Mouse (Mus musculus) c-Kit-positive CD71-positive TER-119-negative erythroid progenitor cells, embryonic 14.5 days (primary cell): Measurements from ENCODE around the gene Krt79.

Source experiments
- DNase-seq: peaks from one replicate; pipeline ENCODE4 v3.0.0-alpha.2; 2013; ENCODE audit warnings: low read depth

Gene Krt79

DNA sequence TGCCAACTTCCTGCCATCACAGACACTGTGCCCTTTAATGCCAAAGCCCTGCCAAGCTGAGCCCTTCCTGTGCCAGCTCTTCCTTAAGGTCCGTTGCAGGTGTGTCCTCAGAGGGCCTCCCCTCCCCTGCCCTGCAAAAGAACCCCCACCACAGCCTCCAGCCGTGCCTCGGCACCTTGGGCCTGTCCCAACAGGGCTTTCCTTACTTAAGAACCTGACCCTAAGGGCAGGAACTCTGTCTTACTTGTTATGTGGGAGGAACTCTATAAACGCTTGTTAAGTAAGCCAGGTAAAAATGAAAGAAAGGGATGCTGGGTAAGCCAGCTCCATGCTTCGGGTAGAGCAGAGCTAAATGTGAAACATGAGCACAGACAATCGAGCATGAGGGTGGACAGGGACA is 7.1 kb downstream of the Krt79 start:
- no peak for DNase-seq

DNA sequence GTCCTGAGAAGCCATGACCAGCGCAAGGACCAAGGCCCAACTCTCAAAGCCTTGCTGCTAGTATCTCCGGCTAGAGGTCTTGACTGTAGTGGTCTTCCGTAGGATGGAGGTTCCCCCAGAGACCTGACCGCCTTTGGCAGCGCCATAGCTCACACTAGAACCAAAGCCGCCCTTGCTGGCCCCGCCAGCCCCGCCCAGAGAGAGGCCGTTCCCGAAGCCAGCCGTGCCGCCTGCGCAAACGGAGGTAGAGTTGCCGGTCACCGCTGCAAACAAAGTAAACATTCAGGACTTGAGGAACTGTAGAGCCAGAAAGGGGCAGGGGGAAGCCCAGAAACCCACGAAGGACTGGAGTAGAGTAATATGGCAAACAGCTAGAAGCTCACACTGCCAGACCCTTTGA is 10.5 kb downstream of the Krt79 start:
- DNase-seq, result no peak

DNA sequence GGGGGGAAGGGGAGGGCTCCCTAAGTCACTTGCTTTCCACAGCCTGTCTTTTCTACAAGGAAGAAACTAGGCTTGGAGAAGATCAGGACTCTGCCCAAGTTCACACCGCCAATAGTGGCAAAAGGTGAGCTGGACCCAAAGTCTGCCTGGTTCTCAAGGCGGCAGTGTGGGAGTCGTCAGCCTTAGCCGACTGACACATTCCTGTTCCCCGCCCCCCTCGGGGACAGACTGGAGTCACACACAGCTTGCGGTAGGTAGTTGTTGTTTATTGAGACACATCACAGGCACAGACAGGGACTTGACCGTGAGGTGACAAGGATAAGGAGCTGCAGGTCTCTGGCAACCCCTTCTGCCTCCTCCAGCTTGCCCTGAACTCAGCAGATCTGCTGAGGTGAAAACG is 11.0 kb downstream of the Krt79 start:
- no peak for DNase-seq

DNA sequence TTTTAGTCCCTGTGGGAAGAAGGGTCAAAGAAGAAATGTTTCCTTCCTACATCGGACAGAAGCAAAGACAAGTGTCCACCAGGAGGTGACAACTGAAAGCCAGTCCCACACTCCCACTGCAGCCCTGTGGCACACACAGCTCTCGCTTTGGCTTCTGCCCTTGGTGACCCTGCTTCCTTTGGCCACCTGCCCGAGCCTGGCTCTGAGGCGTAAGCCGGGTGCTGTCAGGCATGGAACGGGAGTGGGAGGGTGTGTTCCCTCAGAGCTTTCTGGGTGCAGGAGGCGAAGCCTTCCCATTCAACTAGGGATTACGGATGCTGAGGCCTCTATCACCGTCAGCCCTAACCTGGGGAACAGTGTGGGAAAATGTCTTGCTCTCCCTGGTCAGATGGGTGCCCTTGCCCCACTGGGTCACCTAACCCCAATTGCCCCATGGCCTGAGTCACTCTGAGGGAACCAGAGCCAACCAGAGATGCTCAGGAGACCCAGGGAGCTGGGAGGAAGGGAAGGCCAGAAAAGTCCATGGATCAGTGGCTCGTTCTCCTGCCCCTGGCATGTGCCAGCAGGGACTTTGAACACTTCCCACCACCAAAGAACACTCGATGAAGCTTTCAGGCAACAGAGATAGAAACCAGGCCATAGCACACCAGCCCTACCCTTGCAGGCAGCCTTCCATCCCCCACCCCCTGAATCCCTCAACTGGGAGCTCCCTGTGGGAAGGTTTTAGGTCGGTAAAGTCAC is 12.6 kb downstream of the Krt79 start:
- no peak for DNase-seq

DNA sequence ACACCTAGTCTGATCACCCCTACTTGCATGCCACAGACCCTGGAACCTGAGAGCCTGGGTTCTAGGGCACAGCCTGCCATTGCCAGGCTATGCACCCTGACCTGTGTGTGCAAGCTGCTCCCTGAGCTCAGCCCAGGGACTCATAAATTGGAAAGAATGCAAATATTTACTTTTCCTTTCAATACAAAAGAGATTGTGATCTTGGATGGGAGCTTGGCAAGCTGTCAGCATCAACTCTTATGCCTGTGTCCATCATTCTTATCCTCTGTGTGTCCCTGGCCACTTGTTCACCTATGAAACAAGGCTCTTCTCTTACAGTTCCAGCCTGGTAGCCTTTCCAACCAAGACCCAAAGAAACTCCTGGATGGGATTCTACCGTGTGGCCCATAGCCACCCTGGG is 15.1 kb downstream of the Krt79 start:
- DNase-seq, result no peak

DNA sequence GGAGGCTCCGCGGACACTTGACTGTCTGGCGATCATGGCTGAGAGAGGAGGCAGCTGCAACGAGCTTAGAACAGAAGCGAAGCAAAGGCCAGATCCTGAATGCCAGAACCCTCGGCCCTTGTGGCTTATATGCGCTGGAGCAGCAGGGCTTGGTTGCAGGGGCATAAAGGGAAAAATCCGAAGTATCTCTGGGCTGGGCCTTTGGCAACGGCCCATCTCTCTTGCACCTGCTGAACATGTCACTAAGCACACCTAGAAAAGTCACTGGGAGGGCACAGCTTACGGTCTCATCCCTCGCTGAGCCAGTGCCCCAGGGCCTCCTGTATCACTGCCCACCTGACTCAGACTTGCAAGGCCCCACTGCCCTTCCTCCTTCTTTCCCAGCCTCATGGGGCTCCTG is 15.5 kb downstream of the Krt79 start, which contains the start of gene Krt4:
Gene Krt4, minus strand, starts transcription at position 101 of the 400 bp plus-strand sequence.
- no peak for DNase-seq

DNA sequence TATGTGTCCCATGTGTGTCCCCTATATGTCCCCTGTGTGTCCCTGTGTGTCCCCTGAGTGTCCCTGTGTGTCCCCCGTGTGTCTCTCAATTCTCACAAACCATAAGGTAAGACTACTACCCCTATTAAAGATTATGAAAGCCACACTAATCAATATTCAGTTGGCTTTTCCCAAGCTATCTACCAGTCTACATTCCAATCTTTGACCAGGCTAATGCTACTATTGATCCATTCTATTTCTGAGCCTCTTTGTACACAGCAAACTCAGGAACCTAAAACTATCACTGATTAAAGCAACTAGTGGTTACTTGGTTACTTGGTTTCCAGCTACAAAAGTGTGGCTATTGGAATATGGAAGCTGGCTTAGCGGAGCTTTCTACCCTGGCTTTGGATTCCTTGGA is 17.8 kb downstream of the Krt79 start:
- DNase-seq, result no peak

DNA sequence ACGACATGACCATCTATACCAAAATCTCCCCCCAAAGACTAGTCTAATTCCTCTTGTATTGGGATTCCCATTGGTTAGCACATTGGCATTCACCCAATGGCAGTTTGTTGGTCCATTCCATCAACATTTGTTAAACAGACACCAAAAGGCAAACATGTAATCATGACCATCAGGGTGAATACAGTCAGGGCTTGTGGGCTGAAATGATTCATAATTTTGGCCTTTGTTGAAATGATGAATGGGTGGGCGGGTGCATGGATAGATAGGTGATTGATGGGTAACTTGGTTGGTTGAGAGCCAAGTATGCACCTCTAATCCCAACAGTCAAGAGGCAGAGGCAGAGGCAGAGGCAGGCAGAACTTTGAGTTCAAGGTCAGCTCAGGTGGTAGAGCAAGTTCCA is 24.1 kb downstream of the Krt79 start:
- no peak for DNase-seq

DNA sequence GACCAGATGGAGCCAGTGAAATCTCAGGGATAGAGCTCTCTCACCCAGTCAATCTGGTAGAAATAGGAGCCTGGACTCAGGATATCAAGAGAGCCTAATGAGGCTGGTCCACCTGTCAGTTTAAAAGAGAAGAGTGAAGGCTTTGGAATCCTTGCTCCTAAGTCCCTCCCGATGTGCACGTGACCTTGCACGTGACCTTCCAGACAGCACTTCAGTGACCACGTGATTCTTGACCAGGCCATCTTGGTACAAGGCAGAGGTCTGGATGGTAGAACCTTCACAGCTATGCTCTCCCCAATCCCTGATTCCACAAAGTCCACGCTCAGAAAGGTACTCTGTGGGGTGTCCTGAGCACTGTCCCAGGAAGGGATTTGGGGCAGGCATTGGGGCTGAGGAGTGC is 35.3 kb downstream of the Krt79 start:
- DNase-seq, result no peak

DNA sequence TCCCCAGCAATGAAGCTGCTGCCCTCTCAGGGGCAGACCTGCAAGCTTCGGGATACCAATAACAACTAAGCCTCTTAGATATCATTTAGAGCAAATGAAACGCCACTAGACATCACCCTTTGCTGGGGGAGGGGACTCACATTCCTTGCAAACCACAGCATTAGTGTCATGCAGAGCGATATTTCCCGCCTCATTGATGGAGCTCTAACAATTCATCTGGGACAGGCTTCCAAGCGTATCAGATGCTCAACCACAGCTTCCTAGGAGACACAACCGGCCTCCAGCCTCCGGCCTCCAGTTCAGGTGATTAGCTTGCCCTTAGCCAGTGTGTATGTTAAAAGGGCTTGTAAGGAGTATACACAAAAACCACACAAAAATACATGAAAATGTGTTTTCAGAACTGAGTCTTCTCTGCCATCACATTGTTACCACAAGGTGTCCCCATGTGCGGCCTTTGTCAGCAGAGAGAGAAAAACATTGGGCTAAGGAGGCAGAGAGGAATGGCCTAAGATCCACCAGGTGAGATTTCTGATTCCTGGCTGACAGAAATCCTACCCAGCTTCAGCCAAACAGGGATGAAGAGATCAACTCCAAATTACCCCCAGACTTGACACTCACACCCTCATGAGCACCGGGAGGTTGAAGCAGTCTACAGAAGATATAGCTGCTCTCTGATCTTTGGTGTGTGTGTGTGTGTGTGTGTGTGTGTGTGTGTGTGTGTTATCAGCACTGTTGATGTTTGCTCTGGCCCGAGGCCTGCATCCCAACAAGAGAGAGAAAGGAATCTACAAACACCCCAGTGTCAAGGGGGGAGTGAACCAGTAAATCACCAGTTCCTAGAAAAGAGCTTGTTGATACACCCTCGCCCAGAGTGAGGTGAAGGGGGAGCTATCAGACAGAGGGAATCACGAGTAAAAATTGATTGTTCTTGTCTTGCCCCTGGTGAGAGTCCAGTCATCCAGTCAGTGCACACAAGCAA is 37.7 kb downstream of the Krt79 start:
- no peak for DNase-seq

DNA sequence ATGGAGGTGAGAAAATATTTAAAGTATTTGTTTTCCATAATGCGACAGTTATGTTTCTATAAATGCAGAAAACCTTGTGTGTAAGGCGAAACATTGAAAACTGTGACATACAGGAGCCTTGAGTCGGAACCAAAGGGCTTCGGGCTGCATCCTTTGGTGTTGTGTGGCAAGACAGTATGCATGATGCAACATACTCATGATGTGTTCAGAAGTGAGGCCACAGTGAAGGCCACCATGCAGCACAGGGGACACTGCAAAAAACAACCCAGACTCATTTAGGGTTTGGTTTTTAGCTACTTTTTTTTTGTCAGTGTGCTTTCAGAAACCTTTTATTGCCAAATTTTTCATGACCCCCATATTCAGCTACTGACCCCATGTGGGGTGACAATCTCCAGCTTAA is 44.9 kb downstream of the Krt79 start:
- no peak for DNase-seq

DNA sequence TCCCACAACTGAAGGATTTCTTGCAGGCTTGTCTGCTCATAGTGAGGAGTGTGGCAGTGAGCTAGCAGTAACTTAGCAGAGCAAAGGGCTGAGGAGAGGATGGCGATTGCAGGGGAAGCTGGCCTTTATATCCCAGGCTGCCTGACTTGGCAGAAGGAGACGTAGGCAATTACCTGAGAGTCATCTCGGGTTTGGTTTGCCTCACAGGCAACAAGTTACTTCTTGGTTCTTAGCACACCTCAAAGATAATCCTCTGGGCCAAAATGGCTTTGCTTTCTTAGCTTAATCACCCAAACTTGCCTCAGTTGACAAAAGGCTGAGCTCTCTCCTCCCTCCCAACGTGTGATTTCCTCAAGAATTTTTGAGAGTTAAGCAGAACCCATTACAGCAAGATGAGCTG is 47.3 kb downstream of the Krt79 start, which contains the start of gene Krt76:
Gene Krt76, minus strand, starts transcription at position 101 of the 400 bp plus-strand sequence.
- no peak for DNase-seq

DNA sequence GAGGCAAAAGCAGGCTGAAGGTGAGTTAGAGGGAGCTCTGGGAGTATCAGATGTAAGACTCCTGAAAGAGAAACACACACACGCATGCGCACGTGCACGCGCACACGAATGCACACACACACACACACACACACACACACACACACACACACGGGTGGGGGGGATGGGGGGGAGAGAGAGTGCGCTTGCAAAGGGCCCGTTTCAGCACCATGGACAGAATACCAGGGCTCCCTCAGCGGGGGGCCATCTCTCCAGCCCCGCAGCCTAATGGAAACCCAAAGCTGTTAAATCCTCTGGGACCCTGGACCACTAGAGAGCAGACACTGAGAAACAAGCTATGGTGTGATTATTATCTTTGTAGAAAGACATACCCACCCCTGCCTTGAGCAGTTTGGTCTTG is 60.3 kb downstream of the Krt79 start:
- no peak for DNase-seq
